Mouse (Mus musculus) liver, embryonic 12.5 days (tissue): ENCODE measurements around the gene Mrtfb. TPM values are rescaled to one million over a fixed set of nuclear protein-coding genes. Genes with fewer than 3 reads are reported as not detected.

ENCODE experiments used
- ATAC-seq: fragments of 200-750 bp; cut with Nextera tagmentation; 2 replicates; pipeline ENCODE4 v1.8.0; 2017; ENCODE audit warnings: moderate number of reproducible peaks, mild to moderate bottlenecking, moderate library complexity
- H3K27ac ChIP-seq: fragments of 300-500 bp; sonication (generic); 2 replicates; pipeline ENCODE4 v1.5.1; 2016; ENCODE audit warnings: mild to moderate bottlenecking
- H3K27me3 ChIP-seq: fragments of 300-500 bp; sonication (generic); replicated peaks from 2 replicates; pipeline ENCODE4 v1.6.1; 2016; ENCODE audit warnings: mild to moderate bottlenecking, moderate library complexity
- H3K36me3 ChIP-seq: fragments of 300-500 bp; sonication (generic); 2 replicates; pipeline ENCODE4 v1.6.1; 2016; ENCODE audit warnings: mild to moderate bottlenecking, moderate library complexity
- H3K4me1 ChIP-seq: fragments of 300-500 bp; sonication (generic); 2 replicates; pipeline ENCODE4 v1.6.1; 2016
- H3K4me2 ChIP-seq: fragments of 300-500 bp; sonication (generic); 2 replicates; pipeline ENCODE4 v1.6.1; 2016; ENCODE audit warnings: mild to moderate bottlenecking, moderate library complexity
- H3K4me3 ChIP-seq: fragments of 300-500 bp; sonication (generic); 2 replicates; pipeline ENCODE4 v1.5.1; 2016; ENCODE audit warnings: mild to moderate bottlenecking, moderate library complexity
- H3K9ac ChIP-seq: fragments of 300-500 bp; sonication (generic); 2 replicates; pipeline ENCODE4 v1.6.1; 2016; ENCODE audit warnings: mild to moderate bottlenecking, moderate library complexity
- H3K9me3 ChIP-seq: fragments of 300-500 bp; sonication (generic); replicated peaks from 2 replicates; pipeline ENCODE4 v1.6.1; 2016; ENCODE audit warnings: mild to moderate bottlenecking, moderate library complexity
- WGBS: fragments of 180-500 bp; shearing (Covaris S2); methylation state at CpG from one replicate; pipeline ENCODE4 v1.1.7; 2016; ENCODE audit not compliant: insufficient replicate concordance; 5-methylcytosine and 5-hydroxymethylcytosine counted together
- polyA plus RNA-seq: library from polyadenylated mRNA; unstranded; fragments of >200 nt; fragmentation: Nextera tagmentation; extraction: Ambion mirVana; gene quantifications from 2 replicates; pipeline ENCODE4 v1.2.1, GENCODE M21; 2016

Gene Mrtfb
- polyA plus RNA-seq, 1 experiment from 2014 or later, result 5.5 TPM

- Histone ChIP-seq H3K4me3 (no peak overlapping the region), H3K4me2 (no peak overlapping the region), H3K27ac (no peak overlapping the region), H3K9me3 (no peaks in the 10 kb centered on the region), H3K27me3 (no peaks in the 10 kb centered on the region), H3K4me1 (no peaks in the 10 kb centered on the region), H3K36me3 (no peaks in the 10 kb centered on the region), H3K9ac (no peak overlapping the region)
- ATAC-seq, result no peak
- WGBS, result 58% methylated on average over 7 of the region's 7 CpGs
Measured at GRCm38 (mm10) chr16:13240326-13240725, 16.0 kb upstream of the Mrtfb start.

- WGBS, result 42% methylated on average over 4 of the region's 4 CpGs
- no peaks in the 10 kb centered on the region for H3K27me3 ChIP-seq
- H3K4me3 ChIP-seq, result no peak overlapping the region
- no peaks in the 10 kb centered on the region for H3K9me3 ChIP-seq
- H3K36me3 ChIP-seq, result no peaks in the 10 kb centered on the region
- no peaks in the 10 kb centered on the region for H3K4me1 ChIP-seq
- no peak for ATAC-seq
- no peak overlapping the region for H3K9ac ChIP-seq
- H3K4me2 ChIP-seq, result no peak overlapping the region
- no peak overlapping the region for H3K27ac ChIP-seq
Measured at GRCm38 (mm10) chr16:13245658-13246057, 10.6 kb upstream of the Mrtfb start.

GRCm38 (mm10) chr16:13246855-13247254 lies 9.4 kb upstream of the Mrtfb start:
- Histone ChIP-seq H3K27ac (no peak overlapping the region), H3K9me3 (no peaks in the 10 kb centered on the region), H3K4me3 (no peak overlapping the region), H3K27me3 (no peaks in the 10 kb centered on the region), H3K4me2 (no peak overlapping the region), H3K9ac (no peak overlapping the region), H3K4me1 (no peaks in the 10 kb centered on the region), H3K36me3 (no peaks in the 10 kb centered on the region)
- no peak for ATAC-seq
- WGBS, result 30% methylated on average over 3 of the region's 3 CpGs

- no peak overlapping the region for H3K4me2 ChIP-seq
- WGBS, result 63% methylated on average over 5 of the region's 5 CpGs
- ATAC-seq, result no peak
- no peaks in the 10 kb centered on the region for H3K36me3 ChIP-seq
- H3K4me3 ChIP-seq, result no peak overlapping the region
- no peak overlapping the region for H3K27ac ChIP-seq
- H3K9ac ChIP-seq, result no peak overlapping the region
- no peaks in the 10 kb centered on the region for H3K4me1 ChIP-seq
- H3K9me3 ChIP-seq, result no peaks in the 10 kb centered on the region
- H3K27me3 ChIP-seq, result no peaks in the 10 kb centered on the region; the same call in 1 of the 2 replicates
Measured at GRCm38 (mm10) chr16:13250061-13250460, 6.2 kb upstream of the Mrtfb start.

GRCm38 (mm10) chr16:13256667-13257527 lies 616 bp downstream of the Mrtfb start:
- WGBS, result 6% methylated on average over 64 of the region's 64 CpGs
- Histone ChIP-seq H3K36me3 (no peaks in the 10 kb centered on the region), H3K9ac (peak overlapping the region; percentile 87), H3K4me3 (peak overlapping the region; percentile 80), H3K9me3 (no peaks in the 10 kb centered on the region), H3K27ac (peak overlapping the region; percentile 66), H3K4me2 (peak overlapping the region; percentile 99), H3K4me1 (peaks cover 18% of the 10 kb centered on the region), H3K27me3 (peaks cover 8% of the 10 kb centered on the region; the same call in 1 of the 2 replicates)
- peak; percentile 73 for ATAC-seq

- no peaks in the 10 kb centered on the region for H3K36me3 ChIP-seq
- H3K9ac ChIP-seq, result no peak overlapping the region
- H3K27me3 ChIP-seq, result peaks cover 8% of the 10 kb centered on the region; the same call in 1 of the 2 replicates
- WGBS, result 52% methylated on average over 5 of the region's 5 CpGs
- peak overlapping the region; percentile 99 for H3K4me2 ChIP-seq
- H3K4me3 ChIP-seq, result peak overlapping the region; percentile 80
- no peak for ATAC-seq
- H3K27ac ChIP-seq, result no peak overlapping the region
- no peaks in the 10 kb centered on the region for H3K9me3 ChIP-seq
- peaks cover 18% of the 10 kb centered on the region for H3K4me1 ChIP-seq
Measured at GRCm38 (mm10) chr16:13257528-13257835, 1.2 kb downstream of the Mrtfb start.

- 73% methylated on average over 2 of the region's 2 CpGs for WGBS
- Histone ChIP-seq H3K9me3 (no peaks in the 10 kb centered on the region), H3K4me2 (no peak overlapping the region), H3K4me1 (peaks cover 18% of the 10 kb centered on the region), H3K27me3 (peaks cover 8% of the 10 kb centered on the region; the same call in 1 of the 2 replicates), H3K36me3 (no peaks in the 10 kb centered on the region), H3K4me3 (no peak overlapping the region), H3K27ac (no peak overlapping the region), H3K9ac (no peak overlapping the region)
- no peak for ATAC-seq
Measured at GRCm38 (mm10) chr16:13259026-13259425, 2.7 kb downstream of the Mrtfb start.

GRCm38 (mm10) chr16:13266312-13266711 lies 10.0 kb downstream of the Mrtfb start:
- H3K9ac ChIP-seq, result no peak overlapping the region
- H3K27me3 ChIP-seq, result no peaks in the 10 kb centered on the region
- no peaks in the 10 kb centered on the region for H3K4me1 ChIP-seq
- H3K4me2 ChIP-seq, result no peak overlapping the region
- WGBS, result 77% methylated on average over 3 of the region's 3 CpGs
- peaks cover 19% of the 10 kb centered on the region for H3K36me3 ChIP-seq
- no peak overlapping the region for H3K4me3 ChIP-seq
- ATAC-seq, result no peak
- H3K27ac ChIP-seq, result no peak overlapping the region
- no peaks in the 10 kb centered on the region for H3K9me3 ChIP-seq

- Histone ChIP-seq H3K9ac (no peak overlapping the region), H3K4me1 (no peaks in the 10 kb centered on the region), H3K9me3 (no peaks in the 10 kb centered on the region), H3K27ac (no peak overlapping the region), H3K4me2 (no peak overlapping the region), H3K4me3 (no peak overlapping the region), H3K27me3 (no peaks in the 10 kb centered on the region), H3K36me3 (peaks cover 19% of the 10 kb centered on the region)
- ATAC-seq, result no peak
- 67% methylated on average over 3 of the region's 3 CpGs for WGBS
Measured at GRCm38 (mm10) chr16:13267350-13267904, 11.1 kb downstream of the Mrtfb start.

GRCm38 (mm10) chr16:13269426-13269825 lies 13.1 kb downstream of the Mrtfb start:
- WGBS, result 74% methylated on average over 2 of the region's 2 CpGs

GRCm38 (mm10) chr16:13276258-13276657 lies 20.0 kb downstream of the Mrtfb start:
- H3K36me3 ChIP-seq, result no peaks in the 10 kb centered on the region
- H3K4me2 ChIP-seq, result no peak overlapping the region
- no peak overlapping the region for H3K9ac ChIP-seq
- no peaks in the 10 kb centered on the region for H3K27me3 ChIP-seq
- H3K27ac ChIP-seq, result no peak overlapping the region
- no peaks in the 10 kb centered on the region for H3K9me3 ChIP-seq
- WGBS, result 61% methylated on average over 2 of the region's 2 CpGs
- no peak overlapping the region for H3K4me3 ChIP-seq
- peak; percentile 42; the same call in 1 of the 2 replicates for ATAC-seq
- H3K4me1 ChIP-seq, result 0 out of 2 replicates have a peak, but pooled peaks cover 4% of the 10 kb centered on the region

More at GRCm38 (mm10) chr16:13269426-13269825, 13.1 kb downstream of the Mrtfb start:
- Histone ChIP-seq H3K27ac (no peak overlapping the region), H3K4me3 (no peak overlapping the region), H3K9ac (no peak overlapping the region), H3K9me3 (no peaks in the 10 kb centered on the region), H3K4me2 (no peak overlapping the region), H3K27me3 (no peaks in the 10 kb centered on the region), H3K4me1 (no peaks in the 10 kb centered on the region), H3K36me3 (peaks cover 19% of the 10 kb centered on the region)
- ATAC-seq, result no peak

GRCm38 (mm10) chr16:13276709-13277399 lies 20.6 kb downstream of the Mrtfb start:
- H3K36me3 ChIP-seq, result no peaks in the 10 kb centered on the region
- ATAC-seq, result no peak
- H3K9ac ChIP-seq, result no peak overlapping the region
- H3K27me3 ChIP-seq, result no peaks in the 10 kb centered on the region
- 0 out of 2 replicates have a peak, but pooled peaks cover 4% of the 10 kb centered on the region for H3K4me1 ChIP-seq
- 54% methylated on average over 3 of the region's 3 CpGs for WGBS
- no peaks in the 10 kb centered on the region for H3K9me3 ChIP-seq
- peak overlapping the region; percentile 15; the same call in 1 of the 2 replicates for H3K27ac ChIP-seq
- no peak overlapping the region for H3K4me3 ChIP-seq
- no peak overlapping the region for H3K4me2 ChIP-seq
